Mouse (Mus musculus): Measurements from ENCODE around the gene Rps6kb1.

Rps6kb1 gene

GRCm38 (mm10) chr11:86464275-86464674, 80.3 kb downstream of the Rps6kb1 start:
- DNase-seq, result peak; percentile 75

DNA sequence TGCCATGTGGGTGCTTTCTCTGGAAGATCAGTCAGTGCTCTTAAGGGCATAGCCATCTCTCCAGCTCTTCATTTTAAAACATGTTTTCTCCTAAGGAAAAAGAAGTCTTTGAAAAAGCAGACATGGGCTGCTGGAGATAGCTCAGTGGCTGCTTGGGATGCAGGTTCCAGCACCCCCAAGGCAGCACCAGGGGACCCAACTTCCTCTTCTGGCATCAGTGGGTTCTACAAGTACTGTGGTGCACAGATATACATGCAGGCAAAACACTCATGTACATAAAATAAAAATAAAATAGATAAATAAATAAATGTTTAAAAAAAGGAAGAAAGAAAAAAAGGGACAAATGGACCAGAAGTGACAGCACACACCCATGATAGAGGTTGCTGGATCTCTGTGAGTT, 82.0 kb downstream of the Rps6kb1 start:
- DNase-seq, result no peak

DNA sequence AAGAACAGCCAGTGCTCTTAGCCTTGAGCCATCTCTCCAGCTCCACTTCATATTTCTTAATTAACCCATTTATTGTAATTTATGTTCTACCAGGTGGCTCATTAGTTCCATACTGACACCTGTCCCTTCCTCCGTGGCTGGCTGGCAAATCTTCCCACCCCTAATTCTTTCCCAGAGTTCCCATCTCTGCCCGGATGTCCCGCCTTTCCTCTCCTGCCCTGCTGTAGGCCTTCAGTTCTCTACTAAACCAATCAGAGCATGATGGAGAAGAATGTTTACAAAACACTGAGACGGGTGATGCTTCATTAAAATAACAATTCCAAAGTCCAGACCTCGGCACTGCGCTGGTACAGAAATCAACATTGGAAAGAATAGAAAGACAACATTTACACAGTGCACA, 85.7 kb downstream of the Rps6kb1 start:
- DNase-seq, result no peak

- DNase-seq, result no peak
Measured at GRCm38 (mm10) chr11:86457545-86457944, 87.1 kb downstream of the Rps6kb1 start.

- DNase-seq, result no peak
Measured at GRCm38 (mm10) chr11:86453991-86454390, 90.6 kb downstream of the Rps6kb1 start.
